Mouse (Mus musculus) monocyte, adult 5-6 weeks (primary cell): ENCODE results near the gene Grik3. TPM values are rescaled to one million over a fixed set of nuclear protein-coding genes. Genes with fewer than 3 reads are reported as not detected.

Source experiments
- ATAC-seq: fragments of 153-309, 156-312 bp; replicated peaks from 2 replicates; pipeline ENCODE4 v1.8.0; 2017; ENCODE audit warnings: mild to moderate bottlenecking; ENCODE audit not compliant: low TSS enrichment, insufficient number of reproducible peaks, severe bottlenecking, poor library complexity, low FRiP score
- total RNA-seq: library from RNA; stranded (forward); fragments of 200-1000, 200-491, 200-594 nt; gene quantifications from 3 replicates; pipeline ENCODE4 v1.2.3, GENCODE M21; 2017

The Grik3 gene
- total RNA-seq, 1 experiment from 2014 or later, result not detected

- no peak for ATAC-seq
Measured at GRCm38 (mm10) chr4:125687078-125687477, 196.6 kb downstream of the Grik3 start.

GRCm38 (mm10) chr4:125695431-125695830, 204.9 kb downstream of the Grik3 start:
- no peak for ATAC-seq

DNA sequence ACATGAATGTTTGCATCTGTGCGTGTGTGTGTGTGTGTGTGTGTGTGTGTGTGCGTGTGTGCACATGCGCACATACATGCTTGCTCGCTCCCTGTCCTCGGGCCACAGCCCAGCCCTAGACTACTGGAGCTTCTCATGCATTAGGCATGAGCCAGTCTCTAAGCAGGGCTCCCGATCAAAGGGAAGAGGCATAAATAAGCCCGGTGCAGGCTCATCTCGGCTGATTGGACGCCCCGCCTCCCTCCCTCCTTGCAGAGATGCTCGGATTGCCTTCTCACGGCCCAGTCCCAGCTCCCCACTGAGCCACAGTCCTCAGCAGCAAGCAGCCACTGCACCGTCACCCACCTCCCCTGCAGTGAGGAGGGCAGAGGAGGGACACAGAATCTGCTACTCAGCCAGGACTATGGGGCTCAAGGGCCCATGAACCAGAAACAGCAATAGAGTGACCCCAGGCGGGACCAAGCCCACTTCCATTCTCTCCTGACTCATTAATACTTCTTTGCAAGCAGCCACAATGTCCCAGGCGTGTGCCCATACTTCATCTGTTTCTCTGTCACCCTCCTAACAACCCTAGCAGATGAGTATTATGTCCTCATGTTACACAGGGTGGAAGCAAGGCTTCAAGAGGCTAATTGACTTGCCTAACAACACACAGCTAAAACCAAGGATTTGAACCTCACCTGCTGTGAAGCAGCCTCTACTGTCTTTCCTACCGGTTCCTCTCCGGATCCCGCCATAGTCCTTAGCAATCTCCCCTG, 205.9 kb downstream of the Grik3 start:
- no peak for ATAC-seq

- ATAC-seq, result no peak
Measured at GRCm38 (mm10) chr4:125697626-125698025, 207.1 kb downstream of the Grik3 start.

DNA sequence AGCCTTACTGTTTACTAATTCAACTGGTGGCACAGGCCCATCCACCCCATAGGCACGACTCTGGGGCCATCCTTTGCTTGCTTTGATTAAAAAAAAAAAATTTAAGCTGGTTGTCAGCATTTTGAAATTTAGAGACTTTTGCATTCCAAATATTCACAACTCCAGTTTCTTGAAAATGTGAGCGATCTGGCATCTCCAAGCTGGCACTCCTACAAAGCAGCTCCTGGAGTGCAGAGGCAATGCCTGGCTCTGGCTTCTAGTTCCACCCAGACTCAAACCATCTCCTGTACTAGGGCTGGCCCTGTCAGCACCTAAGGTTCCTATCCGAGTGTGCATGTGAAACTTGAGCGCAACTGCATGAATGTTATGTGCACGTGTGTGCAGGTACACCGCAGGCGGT, 208.6 kb downstream of the Grik3 start:
- no peak for ATAC-seq

DNA sequence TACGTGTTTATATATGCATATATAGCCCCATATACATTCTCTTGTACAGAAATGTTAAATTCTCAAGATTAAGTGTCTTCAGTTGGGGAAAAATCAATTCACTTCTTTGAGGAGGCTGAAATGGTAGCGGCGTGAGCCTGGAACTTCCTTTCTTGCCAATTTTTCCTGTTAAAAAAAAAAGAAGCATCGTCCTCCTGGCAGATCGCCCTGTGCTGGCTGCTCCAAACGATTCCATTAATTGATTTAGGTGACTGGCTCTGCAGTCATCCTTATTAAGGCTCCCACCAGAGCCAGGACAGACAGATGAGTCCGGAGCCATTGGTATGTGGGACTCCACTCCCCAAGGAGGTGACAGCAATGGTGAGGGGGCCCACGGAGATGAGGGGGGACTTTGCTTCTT, 209.8 kb downstream of the Grik3 start:
- no peak for ATAC-seq

DNA sequence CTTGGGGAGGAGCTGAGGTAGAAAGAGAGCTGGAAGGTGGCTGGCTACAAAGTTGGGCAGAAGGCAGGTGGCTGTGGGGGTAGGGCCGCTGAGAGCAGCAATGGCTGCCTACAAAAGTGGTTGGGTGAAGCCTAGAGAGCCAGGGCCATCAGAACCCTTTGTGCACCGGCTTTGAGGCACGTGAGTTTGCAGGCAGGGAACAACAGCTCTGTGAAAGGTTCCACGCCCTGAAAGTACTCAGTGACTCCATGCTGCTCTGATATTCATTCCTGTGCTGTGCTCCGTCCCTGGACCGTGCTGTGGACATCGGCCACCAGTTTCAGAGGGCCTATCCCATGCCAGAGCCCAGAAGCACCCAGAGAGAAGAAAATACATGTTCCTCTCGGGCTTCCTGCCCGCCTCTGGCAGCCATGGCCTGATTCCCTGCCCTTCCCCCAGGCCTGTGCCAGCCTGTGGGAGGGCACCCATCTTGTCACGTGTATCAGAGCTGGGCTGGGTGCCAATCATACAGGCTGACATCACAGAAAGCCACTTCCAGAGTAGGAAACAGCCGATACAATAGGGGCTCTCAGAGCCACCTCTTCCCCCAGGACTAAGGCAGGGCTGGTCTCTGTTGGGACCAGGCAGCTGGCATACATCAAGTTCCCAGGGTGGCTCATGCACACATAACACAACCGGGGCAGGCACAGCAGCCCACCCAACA, 212.3 kb downstream of the Grik3 start:
- no peak for ATAC-seq

GRCm38 (mm10) chr4:125703310-125703690, 212.8 kb downstream of the Grik3 start:
- ATAC-seq, result no peak

- ATAC-seq, result no peak
Measured at GRCm38 (mm10) chr4:125705746-125706145, 215.2 kb downstream of the Grik3 start.

- ATAC-seq, result no peak
Measured at GRCm38 (mm10) chr4:125709716-125710115, 219.2 kb downstream of the Grik3 start.

DNA sequence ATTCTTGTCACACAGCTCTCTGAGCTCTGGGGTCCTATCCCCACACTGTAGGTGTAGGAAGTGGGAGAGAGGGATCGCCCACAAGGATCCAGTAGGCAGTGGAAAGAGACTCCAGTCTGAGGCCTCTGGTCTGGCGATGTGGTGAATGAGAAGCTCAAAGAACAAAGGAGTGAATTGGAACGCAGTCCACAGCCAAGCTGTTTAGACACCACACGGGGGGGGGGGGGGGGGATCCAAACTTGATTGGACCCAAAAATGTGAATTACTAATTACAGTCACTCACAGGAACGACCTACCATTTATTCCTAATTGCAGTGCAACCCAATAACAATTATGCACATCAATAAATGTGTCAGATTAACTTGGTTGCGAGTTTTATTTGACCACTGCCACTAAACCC, 227.4 kb downstream of the Grik3 start:
- no peak for ATAC-seq

- no peak for ATAC-seq
Measured at GRCm38 (mm10) chr4:125718429-125719140, 228.1 kb downstream of the Grik3 start.

DNA sequence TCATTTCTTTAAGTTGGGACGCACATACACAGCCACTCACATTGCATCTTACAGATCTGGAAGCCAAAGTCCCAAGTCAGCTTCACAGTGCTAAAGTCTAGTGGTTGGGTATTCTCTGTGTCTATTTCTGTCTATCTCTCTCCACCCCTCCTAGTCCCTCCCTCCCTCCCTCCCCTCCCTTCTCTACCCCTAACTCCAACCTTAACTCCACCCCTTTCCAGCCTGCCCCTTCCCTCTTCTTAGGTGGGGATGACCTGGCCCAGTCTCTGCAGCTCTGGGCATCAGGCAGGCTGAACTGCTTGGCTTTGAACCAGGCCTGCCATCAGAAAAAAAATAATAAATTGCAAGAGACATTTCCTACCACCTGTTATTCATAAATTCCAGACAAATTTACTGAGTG, 235.7 kb downstream of the Grik3 start:
- no peak for ATAC-seq

GRCm38 (mm10) chr4:125727030-125727429, 236.5 kb downstream of the Grik3 start:
- no peak for ATAC-seq

DNA sequence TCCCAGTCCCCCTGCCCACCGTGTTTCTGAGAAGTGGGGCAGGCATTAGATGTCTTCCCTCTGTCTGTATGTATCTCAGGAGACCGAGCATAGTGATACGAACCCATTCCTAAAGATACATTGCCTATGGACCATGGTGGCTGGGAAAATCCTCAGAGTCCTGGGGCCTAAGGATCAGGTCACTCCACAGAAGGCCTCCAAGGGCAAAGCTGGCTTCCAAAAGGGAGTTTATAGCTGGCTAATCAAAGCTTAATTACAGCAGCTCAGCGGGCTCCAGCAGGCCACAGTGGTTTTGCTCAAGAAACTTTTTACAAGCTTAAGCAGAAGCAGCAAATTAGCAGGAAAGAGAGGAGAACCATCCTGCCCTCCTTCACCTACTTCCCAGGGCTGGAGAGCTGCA, 237.1 kb downstream of the Grik3 start:
- ATAC-seq, result no peak

DNA sequence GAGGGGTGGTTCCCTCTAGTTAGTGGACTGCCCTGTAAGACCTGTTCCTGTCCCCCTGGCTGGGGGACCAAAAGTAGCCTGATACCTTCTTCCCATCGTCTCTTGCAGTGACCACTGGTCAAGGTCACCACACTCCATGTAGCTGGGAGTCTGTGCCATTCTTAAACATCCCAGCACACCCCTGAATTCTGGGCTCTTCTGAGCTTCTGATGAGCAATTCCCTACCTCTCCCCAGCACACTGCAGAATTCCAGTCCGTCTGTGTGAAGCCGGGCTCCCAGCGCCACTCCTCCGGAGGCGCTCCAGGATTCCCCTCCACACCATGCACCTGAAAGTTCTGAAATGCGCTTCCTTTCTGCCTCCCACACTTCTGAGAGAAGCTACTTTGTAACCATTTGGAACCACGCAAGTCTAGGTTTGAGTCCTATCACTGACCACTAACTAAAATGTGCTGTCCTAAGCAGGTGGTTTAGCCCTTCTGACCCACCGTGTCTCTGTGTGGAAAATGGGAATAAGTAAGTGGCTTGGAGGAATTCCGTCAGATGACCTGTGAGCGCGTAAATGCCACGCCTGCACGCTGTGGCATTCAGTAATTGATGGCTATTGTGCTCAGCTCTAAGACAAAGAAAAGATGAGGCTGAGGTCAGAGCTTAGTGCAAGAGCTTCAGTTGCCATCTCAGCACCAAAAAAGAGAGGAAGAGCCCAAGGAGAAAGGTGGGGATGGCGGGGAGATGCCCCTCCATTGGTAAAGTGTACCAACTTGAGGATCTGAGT, 237.8 kb downstream of the Grik3 start:
- ATAC-seq, result no peak

GRCm38 (mm10) chr4:125729305-125730220, 239.1 kb downstream of the Grik3 start:
- no peak for ATAC-seq

GRCm38 (mm10) chr4:125730751-125731150, 240.3 kb downstream of the Grik3 start:
- no peak for ATAC-seq
